Mouse (Mus musculus): ENCODE results near the gene Pex1. TPM values are rescaled to one million over a fixed set of nuclear protein-coding genes. Genes with fewer than 3 reads are reported as not detected.
"Not testable (repeated sequence)": the region's sequence is repeated elsewhere in the genome, so short reads cannot be mapped to it uniquely, and the experiment has no call there.

The Pex1 gene
- total RNA-seq, 2 experiments from 2014 or later = 20.7 to 38.2 TPM

- no peak for ATAC-seq (replicated peaks; ENCODE audit: low FRiP score, low TSS enrichment, poor library complexity, severe bottlenecking)
These were observed 38.1 kb downstream of the Pex1 start for GRCm38 (mm10) chr5:3633951-3634350.

- ATAC-seq (replicated peaks; ENCODE audit: low FRiP score, low TSS enrichment, poor library complexity, severe bottlenecking) = no peak
These were observed 39.4 kb downstream of the Pex1 start for GRCm38 (mm10) chr5:3635286-3635685.

GRCm38 (mm10) chr5:3644621-3645020 lies 48.8 kb downstream of the Pex1 start:
- no peak for ATAC-seq (replicated peaks; ENCODE audit: low FRiP score, low TSS enrichment, poor library complexity, severe bottlenecking)

GRCm38 (mm10) chr5:3645326-3645725 lies 49.5 kb downstream of the Pex1 start:
- ATAC-seq (replicated peaks; ENCODE audit: low FRiP score, low TSS enrichment, poor library complexity, severe bottlenecking) = no peak

- no peak for ATAC-seq (replicated peaks; ENCODE audit: low FRiP score, low TSS enrichment, poor library complexity, severe bottlenecking)
These were observed 50.7 kb downstream of the Pex1 start for GRCm38 (mm10) chr5:3646539-3646938.

- peak; percentile 56 for ATAC-seq (replicated peaks; ENCODE audit: low FRiP score, low TSS enrichment, poor library complexity, severe bottlenecking)
These were observed 51.3 kb downstream of the Pex1 start for GRCm38 (mm10) chr5:3646991-3647707.

- peak; percentile 83 for ATAC-seq (replicated peaks; ENCODE audit: low FRiP score, low TSS enrichment, poor library complexity, severe bottlenecking)
These were observed 51.8 kb downstream of the Pex1 start for GRCm38 (mm10) chr5:3647708-3648121.

GRCm38 (mm10) chr5:3648206-3648848 lies 52.5 kb downstream of the Pex1 start:
- no peak for ATAC-seq (replicated peaks; ENCODE audit: low FRiP score, low TSS enrichment, poor library complexity, severe bottlenecking)

- ATAC-seq (replicated peaks; ENCODE audit: low FRiP score, low TSS enrichment, poor library complexity, severe bottlenecking) = no peak
These were observed 53.0 kb downstream of the Pex1 start for GRCm38 (mm10) chr5:3648849-3649210.

GRCm38 (mm10) chr5:3650881-3651280 lies 55.0 kb downstream of the Pex1 start, which contains the start of gene Tmbim7:
Gene Tmbim7 (plus strand): TSS chr5:3651181.
- ATAC-seq (replicated peaks; ENCODE audit: low FRiP score, low TSS enrichment, poor library complexity, severe bottlenecking) = no peak

- ATAC-seq (replicated peaks; ENCODE audit: low FRiP score, low TSS enrichment, poor library complexity, severe bottlenecking) = no peak
These were observed 55.8 kb downstream of the Pex1 start for GRCm38 (mm10) chr5:3651621-3652020.

- ATAC-seq (replicated peaks; ENCODE audit: low FRiP score, low TSS enrichment, poor library complexity, severe bottlenecking) = not testable (repeated sequence)
These were observed 57.2 kb downstream of the Pex1 start for GRCm38 (mm10) chr5:3652903-3653575.

- no peak for ATAC-seq (replicated peaks; ENCODE audit: low FRiP score, low TSS enrichment, poor library complexity, severe bottlenecking)
These were observed 57.9 kb downstream of the Pex1 start for GRCm38 (mm10) chr5:3653801-3654200.

- ATAC-seq (replicated peaks; ENCODE audit: low FRiP score, low TSS enrichment, poor library complexity, severe bottlenecking) = no peak
These were observed 61.2 kb downstream of the Pex1 start, which contains the start of gene Gatad1 for GRCm38 (mm10) chr5:3657085-3657484. Gene Gatad1 (minus strand): TSS chr5:3657185.

GRCm38 (mm10) chr5:3665225-3665624 lies 69.4 kb downstream of the Pex1 start:
- no peak for ATAC-seq (replicated peaks; ENCODE audit: low FRiP score, low TSS enrichment, poor library complexity, severe bottlenecking)

- peak; percentile 77 for ATAC-seq (replicated peaks; ENCODE audit: low FRiP score, low TSS enrichment, poor library complexity, severe bottlenecking)
These were observed 70.7 kb downstream of the Pex1 start for GRCm38 (mm10) chr5:3666585-3666984.

- peak; percentile 68 for ATAC-seq (replicated peaks; ENCODE audit: low FRiP score, low TSS enrichment, poor library complexity, severe bottlenecking)
These were observed 74.2 kb downstream of the Pex1 start for GRCm38 (mm10) chr5:3669938-3670554.
